Mouse (Mus musculus): ENCODE data around the gene Tmem121. TPM values are rescaled to one million over a fixed set of nuclear protein-coding genes. Genes with fewer than 3 reads are reported as not detected.
"Not testable (repeated sequence)": the region's sequence is repeated elsewhere in the genome, so short reads cannot be mapped to it uniquely, and the experiment has no call there.

The Tmem121 gene
- polyA plus RNA-seq, 1 experiment from 2014 or later = 5.8 TPM

- H3K36me3 ChIP-seq (ENCODE audit: control insufficient read depth, insufficient read depth, low read length) = no peaks in the 10 kb centered on the region
- peak overlapping the region; percentile 25; the same call in 1 of the 2 replicates for H3K4me3 ChIP-seq (ENCODE audit: low read length)
- H3K27me3 ChIP-seq (ENCODE audit: control insufficient read depth, insufficient read depth, low read depth, low read length) = no peaks in the 10 kb centered on the region
- ATAC-seq (ENCODE audit: low read depth) = peak; percentile 56
- H3K4me2 ChIP-seq (ENCODE audit: low read depth, low read length) = peak overlapping the region; percentile 41; the same call in 1 of the 2 replicates
- WGBS = 13% methylated on average over 8 of the region's 8 CpGs
- no peak overlapping the region for H3K9ac ChIP-seq (ENCODE audit: low read length)
- no peak overlapping the region for H3K27ac ChIP-seq (ENCODE audit: low read length)
- H3K4me1 ChIP-seq (replicated peaks; ENCODE audit: control insufficient read depth, insufficient read depth, low read length) = no peaks in the 10 kb centered on the region
- H3K9me3 ChIP-seq (ENCODE audit: control insufficient read depth, low read length) = no peaks in the 10 kb centered on the region; the same call in 1 of the 2 replicates
These were observed 36.4 kb downstream of the Tmem121 start for GRCm38 (mm10) chr12:113222121-113222636.

GRCm38 (mm10) chr12:113222748-113223147 is 37.0 kb downstream of the Tmem121 start:
- H3K36me3 ChIP-seq (ENCODE audit: control insufficient read depth, insufficient read depth, low read length) = no peaks in the 10 kb centered on the region
- H3K9me3 ChIP-seq (ENCODE audit: control insufficient read depth, low read length) = no peaks in the 10 kb centered on the region; the same call in 1 of the 2 replicates
- H3K4me2 ChIP-seq (ENCODE audit: low read depth, low read length) = no peak overlapping the region
- WGBS = 25% methylated on average over 6 of the region's 6 CpGs
- no peaks in the 10 kb centered on the region for H3K27me3 ChIP-seq (ENCODE audit: control insufficient read depth, insufficient read depth, low read depth, low read length)
- ATAC-seq (ENCODE audit: low read depth) = peak; percentile 55; the same call in 1 of the 2 replicates
- H3K4me1 ChIP-seq (replicated peaks; ENCODE audit: control insufficient read depth, insufficient read depth, low read length) = no peaks in the 10 kb centered on the region
- H3K27ac ChIP-seq (ENCODE audit: low read length) = no peak overlapping the region
- H3K9ac ChIP-seq (ENCODE audit: low read length) = no peak overlapping the region
- no peak overlapping the region for H3K4me3 ChIP-seq (ENCODE audit: low read length)

- H3K4me3 ChIP-seq (ENCODE audit: low read length) = no peak overlapping the region
- no peaks in the 10 kb centered on the region for H3K27me3 ChIP-seq (ENCODE audit: control insufficient read depth, insufficient read depth, low read depth, low read length)
- no peaks in the 10 kb centered on the region for H3K36me3 ChIP-seq (ENCODE audit: control insufficient read depth, insufficient read depth, low read length)
- no peak overlapping the region for H3K9ac ChIP-seq (ENCODE audit: low read length)
- H3K27ac ChIP-seq (ENCODE audit: low read length) = no peak overlapping the region
- no peaks in the 10 kb centered on the region; the same call in 1 of the 2 replicates for H3K9me3 ChIP-seq (ENCODE audit: control insufficient read depth, low read length)
- WGBS = 65% methylated on average over 5 of the region's 5 CpGs
- H3K4me2 ChIP-seq (ENCODE audit: low read depth, low read length) = no peak overlapping the region
- ATAC-seq (ENCODE audit: low read depth) = no peak
- no peaks in the 10 kb centered on the region for H3K4me1 ChIP-seq (replicated peaks; ENCODE audit: control insufficient read depth, insufficient read depth, low read length)
These were observed 38.5 kb downstream of the Tmem121 start for GRCm38 (mm10) chr12:113224206-113224605.

- ATAC-seq (ENCODE audit: low read depth) = no peak
- Histone ChIP-seq H3K27me3 (ENCODE audit: control insufficient read depth, insufficient read depth, low read depth, low read length) (no peaks in the 10 kb centered on the region), H3K4me2 (ENCODE audit: low read depth, low read length) (no peak overlapping the region), H3K9ac (ENCODE audit: low read length) (no peak overlapping the region), H3K27ac (ENCODE audit: low read length) (no peak overlapping the region), H3K4me3 (ENCODE audit: low read length) (no peak overlapping the region), H3K9me3 (ENCODE audit: control insufficient read depth, low read length) (no peaks in the 10 kb centered on the region; the same call in 1 of the 2 replicates), H3K4me1 (replicated peaks; ENCODE audit: control insufficient read depth, insufficient read depth, low read length) (no peaks in the 10 kb centered on the region), H3K36me3 (ENCODE audit: control insufficient read depth, insufficient read depth, low read length) (no peaks in the 10 kb centered on the region)
- 86% methylated on average over 6 of the region's 6 CpGs for WGBS
These were observed 39.0 kb downstream of the Tmem121 start for GRCm38 (mm10) chr12:113224687-113225091.

- no peaks in the 10 kb centered on the region for H3K36me3 ChIP-seq (ENCODE audit: control insufficient read depth, insufficient read depth, low read length)
- H3K4me3 ChIP-seq (ENCODE audit: low read length) = no peak overlapping the region
- H3K9ac ChIP-seq (ENCODE audit: low read length) = no peak overlapping the region
- ATAC-seq (ENCODE audit: low read depth) = no peak
- H3K4me1 ChIP-seq (replicated peaks; ENCODE audit: control insufficient read depth, insufficient read depth, low read length) = no peaks in the 10 kb centered on the region
- H3K27me3 ChIP-seq (ENCODE audit: control insufficient read depth, insufficient read depth, low read depth, low read length) = no peaks in the 10 kb centered on the region
- no peak overlapping the region for H3K4me2 ChIP-seq (ENCODE audit: low read depth, low read length)
- no peak overlapping the region for H3K27ac ChIP-seq (ENCODE audit: low read length)
- no peaks in the 10 kb centered on the region; the same call in 1 of the 2 replicates for H3K9me3 ChIP-seq (ENCODE audit: control insufficient read depth, low read length)
- WGBS = 71% methylated on average over 6 of the region's 6 CpGs
These were observed 42.4 kb downstream of the Tmem121 start for GRCm38 (mm10) chr12:113227970-113228593.

GRCm38 (mm10) chr12:113230741-113231140 is 45.0 kb downstream of the Tmem121 start:
- 77% methylated on average over 4 of the region's 4 CpGs for WGBS
- H3K36me3 ChIP-seq (ENCODE audit: control insufficient read depth, insufficient read depth, low read length) = no peaks in the 10 kb centered on the region
- no peak overlapping the region for H3K27ac ChIP-seq (ENCODE audit: low read length)
- H3K4me1 ChIP-seq (replicated peaks; ENCODE audit: control insufficient read depth, insufficient read depth, low read length) = no peaks in the 10 kb centered on the region
- H3K9ac ChIP-seq (ENCODE audit: low read length) = no peak overlapping the region
- no peak overlapping the region for H3K4me3 ChIP-seq (ENCODE audit: low read length)
- no peak for ATAC-seq (ENCODE audit: low read depth)
- no peaks in the 10 kb centered on the region for H3K27me3 ChIP-seq (ENCODE audit: control insufficient read depth, insufficient read depth, low read depth, low read length)
- no peaks in the 10 kb centered on the region for H3K9me3 ChIP-seq (ENCODE audit: control insufficient read depth, low read length)
- no peak overlapping the region for H3K4me2 ChIP-seq (ENCODE audit: low read depth, low read length)

GRCm38 (mm10) chr12:113231551-113232263 is 46.0 kb downstream of the Tmem121 start:
- not testable (repeated sequence) for H3K4me3 ChIP-seq (ENCODE audit: low read length); ATAC-seq (ENCODE audit: low read depth); H3K27ac ChIP-seq (ENCODE audit: low read length); H3K27me3 ChIP-seq (ENCODE audit: control insufficient read depth, insufficient read depth, low read depth, low read length); H3K9me3 ChIP-seq (ENCODE audit: control insufficient read depth, low read length); H3K4me1 ChIP-seq (replicated peaks; ENCODE audit: control insufficient read depth, insufficient read depth, low read length); H3K4me2 ChIP-seq (ENCODE audit: low read depth, low read length); H3K36me3 ChIP-seq (ENCODE audit: control insufficient read depth, insufficient read depth, low read length); H3K9ac ChIP-seq (ENCODE audit: low read length)
- 83% methylated on average over 6 of the region's 6 CpGs for WGBS

- not testable (repeated sequence) for H3K36me3 ChIP-seq (ENCODE audit: control insufficient read depth, insufficient read depth, low read length); H3K27ac ChIP-seq (ENCODE audit: low read length); H3K4me1 ChIP-seq (replicated peaks; ENCODE audit: control insufficient read depth, insufficient read depth, low read length); H3K27me3 ChIP-seq (ENCODE audit: control insufficient read depth, insufficient read depth, low read depth, low read length); ATAC-seq (ENCODE audit: low read depth); H3K4me3 ChIP-seq (ENCODE audit: low read length); H3K9ac ChIP-seq (ENCODE audit: low read length); H3K9me3 ChIP-seq (ENCODE audit: control insufficient read depth, low read length); H3K4me2 ChIP-seq (ENCODE audit: low read depth, low read length)
- WGBS = 14% methylated on average over 1 of the region's 1 CpGs
These were observed 46.6 kb downstream of the Tmem121 start for GRCm38 (mm10) chr12:113232264-113232750.

Data from lung, embryonic 16.5 days (tissue).